Comparison of ENCODE assay signal across 24 mouse cellular contexts in the genomic region with DNA sequence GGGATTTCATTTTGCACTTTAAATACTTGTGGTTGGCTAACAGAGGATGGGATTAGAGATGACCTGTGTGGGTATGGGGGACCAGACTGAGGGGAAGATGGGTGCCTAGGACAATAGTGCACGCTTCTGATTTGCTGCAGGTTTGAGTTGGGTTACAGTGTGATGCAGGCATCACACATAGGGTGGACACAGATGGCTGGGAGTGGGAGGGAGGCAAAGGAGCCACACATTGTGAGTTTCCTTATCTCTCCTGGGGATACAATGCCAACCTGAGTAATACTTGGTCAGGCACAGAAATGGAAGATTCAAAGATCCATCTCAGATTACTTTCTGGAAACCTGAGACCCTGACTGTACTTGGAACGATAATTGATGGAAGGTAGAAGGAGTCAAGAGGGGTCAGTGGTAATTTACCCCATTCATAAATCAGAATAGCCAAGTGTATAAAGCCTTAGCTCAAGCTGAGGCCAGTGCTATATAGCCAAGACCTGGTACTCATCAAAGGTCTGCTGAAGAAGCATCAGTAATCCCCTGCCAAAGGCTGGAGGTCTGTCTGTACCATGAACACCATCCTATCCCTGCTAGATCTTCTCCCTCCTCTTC.
A peak's percentile ranks its signal among the peaks of the same experiment; 100 is the strongest.
DNase-seq lines count a peak whose midpoint lies in the region; ATAC-seq and TF ChIP-seq lines count a peak whose summit lies in the region.
"Had no signal": no experiment of that assay in that cellular context is flagged by ENCODE, and none has a peak within 500 bp of the region (broad histone marks: within the 10 kb centered on the region; RNA-seq: fewer than 3 reads in every experiment).

No protein-coding gene starts in this region.

- WGBS in kidney, embryonic 16.5 days, result 29% methylated on average over 2 of the region's 2 CpGs
- 91% methylated on average over 2 of the region's 2 CpGs for WGBS in forebrain, postnatal 0 days

- intact Hi-C loops in heart, postnatal 14 days (cut with DNase I), result no loop called here

- H3K27ac ChIP-seq in kidney, embryonic 16.5 days (ENCODE audit: low read length), result no peak overlapping the region
- H3K27ac ChIP-seq in forebrain, postnatal 0 days (ENCODE audit: low read depth, low read length), result no peak overlapping the region
- H3K27ac ChIP-seq: embryonic facial prominence, embryonic 12.5 days; embryonic facial prominence, embryonic 15.5 days; gastrocnemius, adult 2 months; heart, adult 2 months; heart, embryonic 10.5 days; heart, embryonic 13.5 days; hindbrain, embryonic 12.5 days; hindbrain, embryonic 15.5 days had no signal

- H3K9ac ChIP-seq in kidney, embryonic 16.5 days (replicated peaks; ENCODE audit: low read length), result no peak overlapping the region
- no peak overlapping the region for H3K9ac ChIP-seq in forebrain, postnatal 0 days
- H3K9ac ChIP-seq: embryonic facial prominence, embryonic 12.5 days; embryonic facial prominence, embryonic 15.5 days; heart, embryonic 13.5 days; hindbrain, embryonic 12.5 days; hindbrain, embryonic 15.5 days had no signal

- H3K4me2 ChIP-seq in kidney, embryonic 16.5 days (replicated peaks; ENCODE audit: low read depth, low read length), result no peak overlapping the region
- no peak overlapping the region for H3K4me2 ChIP-seq in forebrain, postnatal 0 days (ENCODE audit: low read depth)
- H3K4me2 ChIP-seq: embryonic facial prominence, embryonic 12.5 days; embryonic facial prominence, embryonic 15.5 days; heart, embryonic 13.5 days; hindbrain, embryonic 12.5 days; hindbrain, embryonic 15.5 days had no signal

- no peak for TF ChIP-seq CTCF in forebrain, postnatal 0 days (IDR thresholded peaks at IDR 0.05; ENCODE audit: low read depth)

- H3K4me1 ChIP-seq in kidney, embryonic 16.5 days (ENCODE audit: insufficient read depth, low read length), result no peaks in the 10 kb centered on the region
- H3K4me1 ChIP-seq in forebrain, postnatal 0 days (ENCODE audit: insufficient read depth), result no peaks in the 10 kb centered on the region
- H3K4me1 ChIP-seq: embryonic facial prominence, embryonic 12.5 days; embryonic facial prominence, embryonic 15.5 days; heart, embryonic 10.5 days; hindbrain, embryonic 12.5 days; hindbrain, embryonic 15.5 days had no signal

- H3K36me3 ChIP-seq in kidney, embryonic 16.5 days (ENCODE audit: insufficient read depth, low read length), result no peaks in the 10 kb centered on the region
- H3K36me3 ChIP-seq in forebrain, postnatal 0 days (ENCODE audit: insufficient read depth), result no peaks in the 10 kb centered on the region
- H3K36me3 ChIP-seq: embryonic facial prominence, embryonic 12.5 days; embryonic facial prominence, embryonic 15.5 days; hindbrain, embryonic 12.5 days; hindbrain, embryonic 15.5 days had no signal

- H3K27me3 ChIP-seq in kidney, embryonic 16.5 days (ENCODE audit: insufficient read depth, low read length), result no peaks in the 10 kb centered on the region
- no peaks in the 10 kb centered on the region for H3K27me3 ChIP-seq in forebrain, postnatal 0 days (ENCODE audit: insufficient read depth, low read length)
- H3K27me3 ChIP-seq: embryonic facial prominence, embryonic 12.5 days; embryonic facial prominence, embryonic 15.5 days; heart, embryonic 13.5 days; hindbrain, embryonic 12.5 days; hindbrain, embryonic 15.5 days had no signal

- peak; percentile 17 for DNase-seq in heart, adult 11 months
- no peak for DNase-seq in heart, postnatal 14 days
- DNase-seq in kidney, postnatal 36 days, result no peak
- DNase-seq in brain, adult 2 months (ENCODE audit: low read depth, low spot score), result peak; percentile 24
- DNase-seq in embryo, embryonic 10.5 days (ENCODE audit: low spot score), result peak; percentile 55
- DNase-seq in forebrain, postnatal 0 days, result no peak
- DNase-seq: adrenal gland, adult 2 months; adrenal gland, postnatal 14 days; cerebellum, adult 18-20 months; cerebellum, adult 9-10 months; cerebellum, postnatal 14 days; gastrocnemius, adult 2 months; gastrocnemius, postnatal 14 days; heart, adult 2 months had no signal

- H3K9me3 ChIP-seq in kidney, embryonic 16.5 days (ENCODE audit: low read length), result peaks cover 7% of the 10 kb centered on the region; the same call in 1 of the 2 replicates
- no peaks in the 10 kb centered on the region for H3K9me3 ChIP-seq in forebrain, postnatal 0 days (ENCODE audit: low read length)
- H3K9me3 ChIP-seq: embryonic facial prominence, embryonic 12.5 days; embryonic facial prominence, embryonic 15.5 days; heart, embryonic 10.5 days; hindbrain, embryonic 12.5 days; hindbrain, embryonic 15.5 days had no signal

- no peak overlapping the region for H3K4me3 ChIP-seq in kidney, embryonic 16.5 days (ENCODE audit: low read length)
- no peak overlapping the region for H3K4me3 ChIP-seq in forebrain, postnatal 0 days (ENCODE audit: low read depth, low read length)
- H3K4me3 ChIP-seq: embryonic facial prominence, embryonic 12.5 days; embryonic facial prominence, embryonic 15.5 days; gastrocnemius, adult 2 months; heart, adult 2 months; heart, embryonic 10.5 days; heart, embryonic 13.5 days; hindbrain, embryonic 12.5 days; hindbrain, embryonic 15.5 days had no signal

- peak; percentile 51; the same call in 1 of the 2 replicates for ATAC-seq in kidney, embryonic 16.5 days (ENCODE audit: low FRiP score, low TSS enrichment)
- no peak for ATAC-seq in forebrain, postnatal 0 days
- no peak for ATAC-seq in cerebellum, adult (ENCODE audit: insufficient number of reproducible peaks, low FRiP score, low TSS enrichment)
- ATAC-seq: CD4-positive, CD25-positive, alpha-beta regulatory T cell, adult 4 months; forebrain, embryonic 14.5 days had no signal

Comparison
In these comparisons a context has a peak if more than half of its experiments do, and no peak if none do; other contexts are left out.
1. DNase-seq: peak in heart, adult 11 months (single experiment), brain, adult 2 months (single experiment) and embryo, embryonic 10.5 days (single experiment); none in heart, postnatal 14 days (0 of 2), kidney, postnatal 36 days (0 of 2) and forebrain, postnatal 0 days (single experiment).